Mouse (Mus musculus): ENCODE measurements at regions not wholly inside any gene's neighbourhood (a gene's known extent, or its start where the extent isn't known, plus 50 kb on each side); places are given as distances from the start of the nearest gene placed in this dataset.

- Histone ChIP-seq H3K4me3 (ENCODE audit: low read depth, low read length) (no peak overlapping the region), H3K4me1 (ENCODE audit: insufficient read depth, low read depth, low read length) (no peaks in the 10 kb centered on the region), H3K36me3 (replicated peaks) (no peaks in the 10 kb centered on the region), H3K9me3 (replicated peaks) (no peaks in the 10 kb centered on the region), H3K27me3 (ENCODE audit: insufficient read depth, low read length) (no peaks in the 10 kb centered on the region)
- DNase-seq (ENCODE audit: low spot score) (no peak), ATAC-seq (ENCODE audit: extremely low read depth, insufficient number of reproducible peaks, low FRiP score, poor library complexity, severe bottlenecking) (no peak)
- no peak for TF ChIP-seq TAL1 (conservative IDR thresholded peaks at IDR 0.05; ENCODE audit: low read depth, low read length)
- no peak for TF ChIP-seq GATA2 (IDR thresholded peaks at IDR 0.05; ENCODE audit: borderline replicate concordance, low read depth, low read length)
- no peak for TF ChIP-seq CTCF (IDR thresholded peaks at IDR 0.05; ENCODE audit: low read depth, low read length)
- TF ChIP-seq GATA1 (IDR thresholded peaks at IDR 0.05; ENCODE audit: borderline replicate concordance, low read length), result no peak
- no peak for TF ChIP-seq POLR2AphosphoS5 (IDR thresholded peaks at IDR 0.05; ENCODE audit: insufficient replicate concordance, low read depth, low read length)
Measured at GRCm38 (mm10) chr3:78594718-78595236, 691.5 kb downstream of the Rapgef2 start.

- Histone ChIP-seq H3K36me3 (replicated peaks) (no peaks in the 10 kb centered on the region), H3K27me3 (ENCODE audit: insufficient read depth, low read length) (no peaks in the 10 kb centered on the region), H3K4me3 (ENCODE audit: low read depth, low read length) (no peak overlapping the region), H3K4me1 (ENCODE audit: insufficient read depth, low read depth, low read length) (no peaks in the 10 kb centered on the region), H3K9me3 (replicated peaks) (no peaks in the 10 kb centered on the region)
- TF ChIP-seq POLR2AphosphoS5 (IDR thresholded peaks at IDR 0.05; ENCODE audit: insufficient replicate concordance, low read depth, low read length), result no peak
- no peak for TF ChIP-seq TAL1 (conservative IDR thresholded peaks at IDR 0.05; ENCODE audit: low read depth, low read length)
- TF ChIP-seq GATA2 (IDR thresholded peaks at IDR 0.05; ENCODE audit: borderline replicate concordance, low read depth, low read length), result no peak
- no peak for TF ChIP-seq GATA1 (IDR thresholded peaks at IDR 0.05; ENCODE audit: borderline replicate concordance, low read length)
- no peak for TF ChIP-seq CTCF (IDR thresholded peaks at IDR 0.05; ENCODE audit: low read depth, low read length)
- ATAC-seq (ENCODE audit: extremely low read depth, insufficient number of reproducible peaks, low FRiP score, poor library complexity, severe bottlenecking), result no peak
- no peak for DNase-seq (ENCODE audit: low spot score)
Measured at GRCm38 (mm10) chr3:78594305-78594704, 692.0 kb downstream of the Rapgef2 start.

GRCm38 (mm10) chr3:78586639-78587038 is 699.7 kb downstream of the Rapgef2 start:
- TF ChIP-seq GATA2 (IDR thresholded peaks at IDR 0.05; ENCODE audit: borderline replicate concordance, low read depth, low read length) (no peak), GATA1 (IDR thresholded peaks at IDR 0.05; ENCODE audit: borderline replicate concordance, low read length) (no peak), TAL1 (conservative IDR thresholded peaks at IDR 0.05; ENCODE audit: low read depth, low read length) (no peak), POLR2AphosphoS5 (IDR thresholded peaks at IDR 0.05; ENCODE audit: insufficient replicate concordance, low read depth, low read length) (no peak), CTCF (IDR thresholded peaks at IDR 0.05; ENCODE audit: low read depth, low read length) (no peak)
- Histone ChIP-seq H3K9me3 (replicated peaks) (no peaks in the 10 kb centered on the region), H3K4me1 (ENCODE audit: insufficient read depth, low read depth, low read length) (no peaks in the 10 kb centered on the region), H3K36me3 (replicated peaks) (no peaks in the 10 kb centered on the region), H3K4me3 (ENCODE audit: low read depth, low read length) (no peak overlapping the region), H3K27me3 (ENCODE audit: insufficient read depth, low read length) (no peaks in the 10 kb centered on the region)
- DNase-seq (ENCODE audit: low spot score), result no peak
- ATAC-seq (ENCODE audit: extremely low read depth, insufficient number of reproducible peaks, low FRiP score, poor library complexity, severe bottlenecking), result no peak

- Histone ChIP-seq H3K9me3 (replicated peaks) (no peaks in the 10 kb centered on the region), H3K36me3 (replicated peaks) (no peaks in the 10 kb centered on the region), H3K4me3 (ENCODE audit: low read depth, low read length) (no peak overlapping the region), H3K4me1 (ENCODE audit: insufficient read depth, low read depth, low read length) (no peaks in the 10 kb centered on the region), H3K27me3 (ENCODE audit: insufficient read depth, low read length) (no peaks in the 10 kb centered on the region)
- ATAC-seq (ENCODE audit: extremely low read depth, insufficient number of reproducible peaks, low FRiP score, poor library complexity, severe bottlenecking) (no peak), DNase-seq (ENCODE audit: low spot score) (no peak)
- TF ChIP-seq GATA1 (IDR thresholded peaks at IDR 0.05; ENCODE audit: borderline replicate concordance, low read length), result no peak
- TF ChIP-seq TAL1 (conservative IDR thresholded peaks at IDR 0.05; ENCODE audit: low read depth, low read length), result no peak
- TF ChIP-seq CTCF (IDR thresholded peaks at IDR 0.05; ENCODE audit: low read depth, low read length), result no peak
- TF ChIP-seq POLR2AphosphoS5 (IDR thresholded peaks at IDR 0.05; ENCODE audit: insufficient replicate concordance, low read depth, low read length), result no peak
- no peak for TF ChIP-seq GATA2 (IDR thresholded peaks at IDR 0.05; ENCODE audit: borderline replicate concordance, low read depth, low read length)
Measured at GRCm38 (mm10) chr3:78581868-78582267, 704.4 kb downstream of the Rapgef2 start.

- TF ChIP-seq TAL1 (conservative IDR thresholded peaks at IDR 0.05; ENCODE audit: low read depth, low read length) (no peak), GATA2 (IDR thresholded peaks at IDR 0.05; ENCODE audit: borderline replicate concordance, low read depth, low read length) (no peak), GATA1 (IDR thresholded peaks at IDR 0.05; ENCODE audit: borderline replicate concordance, low read length) (no peak), POLR2AphosphoS5 (IDR thresholded peaks at IDR 0.05; ENCODE audit: insufficient replicate concordance, low read depth, low read length) (no peak), CTCF (IDR thresholded peaks at IDR 0.05; ENCODE audit: low read depth, low read length) (no peak)
- Histone ChIP-seq H3K4me3 (ENCODE audit: low read depth, low read length) (no peak overlapping the region), H3K4me1 (ENCODE audit: insufficient read depth, low read depth, low read length) (no peaks in the 10 kb centered on the region), H3K36me3 (replicated peaks) (no peaks in the 10 kb centered on the region), H3K27me3 (ENCODE audit: insufficient read depth, low read length) (no peaks in the 10 kb centered on the region), H3K9me3 (replicated peaks) (no peaks in the 10 kb centered on the region)
- DNase-seq (ENCODE audit: low spot score) (no peak), ATAC-seq (ENCODE audit: extremely low read depth, insufficient number of reproducible peaks, low FRiP score, poor library complexity, severe bottlenecking) (no peak)
Measured at GRCm38 (mm10) chr3:78581100-78581499, 705.2 kb downstream of the Rapgef2 start.

- Histone ChIP-seq H3K4me3 (ENCODE audit: low read depth, low read length) (no peak overlapping the region), H3K9me3 (replicated peaks) (no peaks in the 10 kb centered on the region), H3K36me3 (replicated peaks) (no peaks in the 10 kb centered on the region), H3K27me3 (ENCODE audit: insufficient read depth, low read length) (no peaks in the 10 kb centered on the region), H3K4me1 (ENCODE audit: insufficient read depth, low read depth, low read length) (no peaks in the 10 kb centered on the region)
- no peak for TF ChIP-seq TAL1 (conservative IDR thresholded peaks at IDR 0.05; ENCODE audit: low read depth, low read length)
- no peak for TF ChIP-seq GATA1 (IDR thresholded peaks at IDR 0.05; ENCODE audit: borderline replicate concordance, low read length)
- no peak for TF ChIP-seq POLR2AphosphoS5 (IDR thresholded peaks at IDR 0.05; ENCODE audit: insufficient replicate concordance, low read depth, low read length)
- TF ChIP-seq CTCF (IDR thresholded peaks at IDR 0.05; ENCODE audit: low read depth, low read length), result no peak
- TF ChIP-seq GATA2 (IDR thresholded peaks at IDR 0.05; ENCODE audit: borderline replicate concordance, low read depth, low read length), result no peak
- no peak for ATAC-seq (ENCODE audit: extremely low read depth, insufficient number of reproducible peaks, low FRiP score, poor library complexity, severe bottlenecking)
- DNase-seq (ENCODE audit: low spot score), result no peak
Measured at GRCm38 (mm10) chr3:78575667-78576464, 710.5 kb downstream of the Rapgef2 start.
